Mouse (Mus musculus): ENCODE results near the gene Msh3. TPM values are rescaled to one million over a fixed set of nuclear protein-coding genes. Genes with fewer than 3 reads are reported as not detected.
"Not testable (repeated sequence)": the region's sequence is repeated elsewhere in the genome, so short reads cannot be mapped to it uniquely, and the experiment has no call there.

Msh3 gene
- polyA plus RNA-seq (2012; rRNA removed): 8.0 and 8.3 TPM in 2 replicates

- TF ChIP-seq POLR2A (IDR thresholded peaks at IDR 0.05; ENCODE audit: control insufficient read depth, low read depth, low read length): peak; percentile 38
- peak; percentile 79 for TF ChIP-seq CTCF (IDR thresholded peaks at IDR 0.05; ENCODE audit: control insufficient read depth, insufficient read depth, insufficient replicate concordance, low read depth, low read length)
- Histone ChIP-seq H3K4me1 (ENCODE audit: control insufficient read depth, insufficient read depth, low read length) (peaks cover 4% of the 10 kb centered on the region), H3K27ac (ENCODE audit: control insufficient read depth, insufficient read depth, low read depth, low read length) (peak within 1 kb of the TSS; percentile 79), H3K27me3 (ENCODE audit: control insufficient read depth, insufficient read depth, low read length) (no peaks in the 10 kb centered on the region), H3K36me3 (ENCODE audit: control insufficient read depth, insufficient read depth, low read length) (no peaks in the 10 kb centered on the region), H3K4me3 (ENCODE audit: control insufficient read depth, low read depth, low read length) (peak within 1 kb of the TSS; percentile 87)
Measured at GRCm38 (mm10) chr13:92354456-92355271, at the start of gene Msh3, which contains the start of gene Dhfr. Msh3 (minus strand) TSS chr13:92355003. Dhfr (plus strand) TSS chr13:92354726.

DNA sequence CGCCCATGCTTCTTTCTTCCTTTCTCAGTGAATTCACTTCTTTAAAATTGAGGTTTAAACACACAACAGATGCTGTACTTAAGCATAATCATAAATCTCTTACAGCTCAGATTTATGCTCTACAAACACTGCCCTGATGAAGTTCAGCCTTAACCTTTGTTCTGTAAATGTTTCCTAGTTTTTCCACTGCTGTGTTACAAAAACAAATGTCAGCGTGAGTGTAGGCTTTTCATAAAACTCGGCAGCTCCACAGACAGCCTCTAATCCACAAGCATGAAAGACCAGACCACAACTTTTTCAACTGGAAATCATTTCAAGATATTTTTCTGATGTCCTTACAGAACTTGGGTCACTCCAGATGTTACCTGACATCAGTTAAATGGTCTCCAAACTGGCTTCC, 48.7 kb upstream of the Msh3 start:
- no peak overlapping the region for H3K27ac ChIP-seq (ENCODE audit: control insufficient read depth, insufficient read depth, low read depth, low read length)
- H3K4me1 ChIP-seq (ENCODE audit: control insufficient read depth, insufficient read depth, low read length): no peaks in the 10 kb centered on the region
- no peaks in the 10 kb centered on the region for H3K36me3 ChIP-seq (ENCODE audit: control insufficient read depth, insufficient read depth, low read length)
- TF ChIP-seq POLR2A (IDR thresholded peaks at IDR 0.05; ENCODE audit: control insufficient read depth, low read depth, low read length) (no peak), CTCF (IDR thresholded peaks at IDR 0.05; ENCODE audit: control insufficient read depth, insufficient read depth, insufficient replicate concordance, low read depth, low read length) (no peak)
- H3K4me3 ChIP-seq (ENCODE audit: control insufficient read depth, low read depth, low read length): no peak overlapping the region
- H3K27me3 ChIP-seq (ENCODE audit: control insufficient read depth, insufficient read depth, low read length): no peaks in the 10 kb centered on the region

DNA sequence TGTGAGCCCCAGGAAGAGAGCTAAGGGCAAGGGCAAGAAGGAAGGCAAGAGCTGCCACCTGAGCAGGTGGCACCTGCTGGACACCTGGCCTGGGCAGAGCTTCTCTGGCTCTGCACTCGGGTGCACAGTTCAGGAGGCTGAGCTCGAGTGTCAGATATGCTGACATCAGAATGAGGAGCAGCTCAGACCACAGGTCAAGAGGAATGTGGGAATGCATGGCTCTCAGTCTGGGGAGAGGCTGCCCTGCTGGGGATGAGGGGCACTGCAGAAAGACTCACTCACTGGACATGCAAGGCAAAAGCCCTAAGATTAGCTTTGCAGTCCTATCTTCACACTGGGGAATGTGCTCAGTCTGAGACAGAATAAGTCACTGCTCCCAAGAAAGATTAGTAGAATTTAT, 47.3 kb upstream of the Msh3 start:
- H3K4me1 ChIP-seq (ENCODE audit: control insufficient read depth, insufficient read depth, low read length): no peaks in the 10 kb centered on the region
- H3K36me3 ChIP-seq (ENCODE audit: control insufficient read depth, insufficient read depth, low read length): no peaks in the 10 kb centered on the region
- H3K27me3 ChIP-seq (ENCODE audit: control insufficient read depth, insufficient read depth, low read length): no peaks in the 10 kb centered on the region
- H3K27ac ChIP-seq (ENCODE audit: control insufficient read depth, insufficient read depth, low read depth, low read length): no peak overlapping the region
- H3K4me3 ChIP-seq (ENCODE audit: control insufficient read depth, low read depth, low read length): no peak overlapping the region
- TF ChIP-seq POLR2A (IDR thresholded peaks at IDR 0.05; ENCODE audit: control insufficient read depth, low read depth, low read length): no peak
- no peak for TF ChIP-seq CTCF (IDR thresholded peaks at IDR 0.05; ENCODE audit: control insufficient read depth, insufficient read depth, insufficient replicate concordance, low read depth, low read length)

- H3K27me3 ChIP-seq (ENCODE audit: control insufficient read depth, insufficient read depth, low read length): no peaks in the 10 kb centered on the region
- H3K27ac ChIP-seq (ENCODE audit: control insufficient read depth, insufficient read depth, low read depth, low read length): no peak overlapping the region
- H3K4me3 ChIP-seq (ENCODE audit: control insufficient read depth, low read depth, low read length): no peak overlapping the region
- no peak for TF ChIP-seq POLR2A (IDR thresholded peaks at IDR 0.05; ENCODE audit: control insufficient read depth, low read depth, low read length)
- TF ChIP-seq CTCF (IDR thresholded peaks at IDR 0.05; ENCODE audit: control insufficient read depth, insufficient read depth, insufficient replicate concordance, low read depth, low read length): no peak
- no peaks in the 10 kb centered on the region for H3K36me3 ChIP-seq (ENCODE audit: control insufficient read depth, insufficient read depth, low read length)
- no peaks in the 10 kb centered on the region for H3K4me1 ChIP-seq (ENCODE audit: control insufficient read depth, insufficient read depth, low read length)
Measured at GRCm38 (mm10) chr13:92398491-92399384, 43.9 kb upstream of the Msh3 start.

- Histone ChIP-seq H3K27ac (ENCODE audit: control insufficient read depth, insufficient read depth, low read depth, low read length) (no peak overlapping the region), H3K4me1 (ENCODE audit: control insufficient read depth, insufficient read depth, low read length) (no peaks in the 10 kb centered on the region), H3K27me3 (ENCODE audit: control insufficient read depth, insufficient read depth, low read length) (no peaks in the 10 kb centered on the region), H3K4me3 (ENCODE audit: control insufficient read depth, low read depth, low read length) (no peak overlapping the region), H3K36me3 (ENCODE audit: control insufficient read depth, insufficient read depth, low read length) (no peaks in the 10 kb centered on the region)
- no peak for TF ChIP-seq POLR2A (IDR thresholded peaks at IDR 0.05; ENCODE audit: control insufficient read depth, low read depth, low read length)
- TF ChIP-seq CTCF (IDR thresholded peaks at IDR 0.05; ENCODE audit: control insufficient read depth, insufficient read depth, insufficient replicate concordance, low read depth, low read length): no peak
Measured at GRCm38 (mm10) chr13:92393047-92393661, 38.4 kb upstream of the Msh3 start.

- Histone ChIP-seq H3K4me1 (ENCODE audit: control insufficient read depth, insufficient read depth, low read length) (no peaks in the 10 kb centered on the region), H3K4me3 (ENCODE audit: control insufficient read depth, low read depth, low read length) (no peak overlapping the region), H3K36me3 (ENCODE audit: control insufficient read depth, insufficient read depth, low read length) (no peaks in the 10 kb centered on the region), H3K27ac (ENCODE audit: control insufficient read depth, insufficient read depth, low read depth, low read length) (no peak overlapping the region), H3K27me3 (ENCODE audit: control insufficient read depth, insufficient read depth, low read length) (no peaks in the 10 kb centered on the region)
- TF ChIP-seq CTCF (IDR thresholded peaks at IDR 0.05; ENCODE audit: control insufficient read depth, insufficient read depth, insufficient replicate concordance, low read depth, low read length) (no peak), POLR2A (IDR thresholded peaks at IDR 0.05; ENCODE audit: control insufficient read depth, low read depth, low read length) (no peak)
Measured at GRCm38 (mm10) chr13:92387367-92387766, 32.6 kb upstream of the Msh3 start.

GRCm38 (mm10) chr13:92371466-92371865, 16.7 kb upstream of the Msh3 start:
- H3K36me3 ChIP-seq (ENCODE audit: control insufficient read depth, insufficient read depth, low read length); H3K27ac ChIP-seq (ENCODE audit: control insufficient read depth, insufficient read depth, low read depth, low read length); H3K4me1 ChIP-seq (ENCODE audit: control insufficient read depth, insufficient read depth, low read length); H3K4me3 ChIP-seq (ENCODE audit: control insufficient read depth, low read depth, low read length); H3K27me3 ChIP-seq (ENCODE audit: control insufficient read depth, insufficient read depth, low read length): not testable (repeated sequence)

All from testis, adult 2 months (tissue).